Mouse (Mus musculus) CH12F3 (cell line): ENCODE measurements around the gene Tulp1.
"Not testable (repeated sequence)": the region's sequence is repeated elsewhere in the genome, so short reads cannot be mapped to it uniquely, and the experiment has no call there.

Source experiments
- in situ Hi-C: fragments of 300-500 bp; cut with MboI; formaldehyde crosslinking; loops from 2 replicates; pipeline ENCODE4 v1.14.3; 2020; ENCODE audit warnings: low sequenced_read_pairs

Tulp1 gene

GRCm38 (mm10) chr17:28371286-28371685 lies 6.3 kb upstream of the Tulp1 start:
- in situ Hi-C loops: no loop called here

DNA sequence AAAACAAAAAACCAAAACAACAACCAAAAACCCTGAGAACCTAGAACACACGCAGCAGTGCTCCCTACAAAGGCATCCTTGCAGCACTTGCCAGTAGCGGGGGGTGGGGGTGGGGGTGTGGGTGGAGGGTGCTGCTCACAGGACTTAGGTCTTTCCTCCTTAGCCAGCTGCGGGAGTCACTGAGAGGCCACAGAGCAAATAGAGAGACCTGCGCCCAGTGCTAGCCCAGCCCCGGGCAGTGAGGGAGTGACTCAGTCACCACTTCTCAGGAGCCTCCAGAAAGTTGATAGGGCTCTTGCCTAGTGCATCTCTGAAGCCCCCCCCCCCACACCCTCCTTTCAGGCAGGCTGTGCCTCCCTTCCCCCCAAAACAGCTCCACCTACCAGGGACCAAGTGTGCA lies 4.0 kb upstream of the Tulp1 start:
- in situ Hi-C loops: no loop called here

GRCm38 (mm10) chr17:28368449-28368848 lies 3.4 kb upstream of the Tulp1 start:
- in situ Hi-C loops: no loop called here

GRCm38 (mm10) chr17:28363507-28363906 lies 1.5 kb downstream of the Tulp1 start:
- in situ Hi-C loops: no loop called here

- in situ Hi-C loops: no loop called here
Observed at GRCm38 (mm10) chr17:28362653-28363292, 2.2 kb downstream of the Tulp1 start.

GRCm38 (mm10) chr17:28361921-28362652 lies 2.9 kb downstream of the Tulp1 start:
- in situ Hi-C loops: no loop called here

DNA sequence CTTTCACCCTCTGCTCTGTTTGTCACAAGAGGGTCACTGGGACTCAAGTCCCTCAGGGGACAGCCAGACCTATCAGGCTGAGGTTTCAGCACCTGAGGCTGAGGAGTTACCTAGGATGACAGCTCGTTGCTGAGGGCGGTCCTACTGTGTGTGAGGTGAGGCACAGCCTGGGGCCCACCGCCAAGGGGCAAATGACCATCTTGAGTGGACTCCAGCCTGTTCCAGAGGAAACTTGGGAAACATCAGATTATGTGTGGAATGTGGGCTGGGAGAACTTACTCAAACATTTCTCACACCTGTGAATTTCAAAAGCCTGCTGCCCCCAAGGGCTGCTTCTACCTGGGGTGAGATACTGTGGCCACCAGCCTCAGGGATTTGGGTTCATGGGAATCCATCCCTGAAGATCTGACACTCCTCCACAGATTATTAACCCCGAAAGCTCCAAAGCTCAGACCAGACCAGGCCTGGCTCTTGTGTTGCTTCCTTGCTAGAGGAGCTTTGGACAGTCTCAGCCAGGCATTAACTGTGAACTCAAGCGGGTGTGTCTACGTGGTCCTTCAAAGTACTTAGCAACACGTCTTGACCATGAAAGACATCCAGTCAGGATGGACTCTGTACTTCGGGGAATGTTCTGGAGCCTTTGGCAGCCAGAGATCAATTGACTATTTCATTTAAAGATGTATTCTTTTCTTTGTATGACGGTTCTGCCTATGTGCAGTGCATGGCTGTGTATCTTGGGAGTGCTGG lies 4.3 kb downstream of the Tulp1 start:
- in situ Hi-C loops: no loop called here

DNA sequence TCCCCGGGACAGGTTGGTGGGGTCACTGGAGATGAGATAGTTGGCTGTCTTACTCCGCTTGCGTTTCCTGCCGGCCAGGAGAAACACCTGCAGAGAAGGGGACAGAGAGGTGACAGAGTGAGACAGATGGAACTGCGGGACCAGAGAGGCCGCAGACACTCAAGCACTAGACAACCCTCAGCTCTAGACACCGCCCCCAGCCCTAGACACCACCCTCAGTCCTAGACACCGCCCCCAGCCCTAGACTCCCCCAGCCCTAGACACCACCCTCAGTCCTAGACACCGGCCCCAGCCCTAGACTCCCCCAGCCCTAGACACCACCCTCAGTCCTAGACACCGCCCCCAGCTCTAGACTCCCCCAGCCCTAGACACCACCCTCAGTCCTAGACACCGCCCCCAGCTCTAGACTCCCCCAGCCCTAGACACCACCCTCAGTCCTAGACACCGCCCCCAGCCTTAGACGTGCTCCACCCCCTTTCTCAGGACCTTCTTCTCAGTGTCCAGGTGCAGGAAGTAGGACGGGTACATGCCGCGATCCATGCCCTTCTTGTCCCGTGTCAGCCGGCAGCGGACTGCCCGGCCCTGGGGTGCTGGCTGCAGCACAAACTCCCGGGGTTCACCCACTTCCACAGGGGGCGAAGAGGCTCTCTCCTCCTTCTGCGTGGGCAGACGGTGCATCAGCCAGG lies 6.3 kb downstream of the Tulp1 start:
- in situ Hi-C loops: not testable (repeated sequence)

GRCm38 (mm10) chr17:28355871-28356270 lies 9.2 kb downstream of the Tulp1 start:
- in situ Hi-C loops: no loop called here

GRCm38 (mm10) chr17:28352018-28352417 lies 13.0 kb downstream of the Tulp1 start:
- in situ Hi-C loops: no loop called here

DNA sequence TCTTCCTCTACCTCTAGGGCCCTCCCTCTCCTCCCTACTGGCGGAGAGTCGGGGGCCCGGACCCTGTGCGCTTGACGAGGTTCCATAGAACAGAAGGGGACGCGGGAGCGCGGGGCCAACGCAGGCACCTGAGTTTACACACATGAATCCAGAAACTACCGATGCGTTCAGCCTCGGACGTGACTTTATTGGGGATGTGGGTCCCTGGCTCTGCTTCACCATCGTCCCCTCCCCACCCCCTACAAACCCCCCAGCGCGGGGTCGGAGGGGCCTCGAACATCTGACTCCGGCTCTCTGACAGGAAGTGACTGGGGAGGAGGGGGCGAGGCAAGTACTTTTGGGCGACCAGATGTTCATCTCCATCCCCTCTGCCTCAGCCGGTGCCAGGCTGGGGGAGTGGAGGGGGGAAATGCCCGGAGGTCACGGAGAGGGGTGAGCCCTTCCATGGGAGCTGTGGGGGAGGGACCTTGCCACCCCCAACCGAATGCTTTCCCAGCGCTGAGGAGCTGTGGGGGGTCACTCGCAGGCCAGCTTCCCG lies 13.6 kb downstream of the Tulp1 start:
- in situ Hi-C loops: no loop called here

DNA sequence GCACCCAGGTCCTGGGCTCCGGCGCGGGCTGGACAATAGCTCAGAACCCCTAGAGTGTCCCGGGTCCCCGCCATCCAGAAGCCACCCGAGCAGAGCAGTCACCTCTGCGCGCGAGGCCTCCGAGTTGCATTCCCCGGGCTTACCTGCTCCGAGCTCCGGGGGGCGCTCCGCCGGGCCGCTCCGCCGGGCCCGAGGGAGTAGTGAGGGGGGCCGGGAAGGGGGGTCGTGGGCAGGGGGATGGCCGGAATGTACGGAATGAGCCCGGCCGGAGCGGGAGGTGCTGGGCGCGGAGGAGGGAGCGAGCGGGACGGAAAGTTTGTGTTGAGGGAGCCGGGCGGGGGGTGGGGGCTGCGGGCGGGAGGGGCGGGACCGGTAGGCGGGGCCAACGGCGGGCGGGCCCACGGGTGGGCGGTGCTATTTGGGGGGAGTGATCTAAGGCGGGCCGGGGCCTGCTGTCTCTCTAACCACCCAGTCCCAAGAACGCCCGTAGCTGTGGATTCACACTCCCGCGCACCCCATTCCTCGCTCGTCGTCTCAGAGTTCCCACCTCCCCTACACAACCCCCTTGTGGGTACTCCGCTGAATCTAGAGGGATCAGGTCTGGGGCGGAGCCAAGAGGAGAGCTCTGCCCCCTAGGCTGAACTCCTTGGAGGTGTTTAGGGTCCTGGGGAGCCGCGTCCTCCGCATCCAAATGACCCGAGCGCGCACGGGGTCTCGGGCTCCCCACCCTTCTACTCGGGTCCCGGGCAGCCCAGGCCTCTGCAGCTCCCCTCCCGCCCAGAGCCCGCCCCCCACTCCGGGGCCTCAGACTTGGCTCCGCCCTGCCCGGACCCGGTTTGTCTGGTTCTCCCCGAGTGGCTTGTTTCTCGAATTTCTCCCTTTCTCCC lies 14.3 kb downstream of the Tulp1 start, which contains the start of gene Tead3:
TSS of gene Tead3 (minus strand) at position 352 of the 887 bp plus-strand sequence.
- in situ Hi-C loops: no loop called here

- in situ Hi-C loops: no loop called here
Observed at GRCm38 (mm10) chr17:28349901-28350465, 15.0 kb downstream of the Tulp1 start.

- in situ Hi-C loops: no loop called here
Observed at GRCm38 (mm10) chr17:28349264-28349880, 15.7 kb downstream of the Tulp1 start.

DNA sequence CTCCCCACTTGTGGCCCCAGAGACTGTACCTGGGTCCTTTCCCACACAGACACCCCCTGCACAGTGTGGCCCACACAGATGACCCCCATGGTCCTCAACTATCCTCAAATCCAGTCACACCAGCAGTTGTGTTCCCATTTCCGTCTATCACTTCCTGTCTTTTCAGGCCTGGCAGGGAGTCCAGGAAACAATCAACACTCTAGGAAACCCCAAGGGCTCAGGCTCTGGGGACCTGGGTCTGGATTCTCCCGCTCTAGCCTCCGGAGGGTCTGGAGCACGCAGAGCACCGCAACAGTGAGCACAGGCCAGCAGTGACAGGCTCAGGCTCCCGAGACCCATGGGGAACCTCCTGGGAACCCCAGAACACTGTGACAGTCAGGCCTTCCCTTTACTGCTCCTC lies 16.8 kb downstream of the Tulp1 start:
- in situ Hi-C loops: no loop called here

DNA sequence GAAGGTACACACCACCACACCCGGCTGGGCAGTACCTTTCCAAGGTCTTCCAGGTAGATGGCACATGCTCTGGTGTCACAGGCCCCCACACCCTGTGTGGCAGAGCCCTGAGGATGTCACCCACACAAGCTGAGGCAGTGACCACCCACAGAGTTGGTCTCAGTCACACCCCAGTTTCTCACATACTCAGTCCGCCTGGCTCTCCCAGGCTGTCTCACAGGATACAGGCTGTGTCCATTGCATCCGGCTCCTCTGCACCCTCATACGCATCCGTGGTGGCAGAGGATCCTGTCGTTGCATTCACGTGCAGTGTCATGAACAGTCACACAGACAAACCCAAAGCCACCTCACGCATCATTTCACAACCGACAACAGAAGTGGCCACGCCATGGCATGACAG lies 17.7 kb downstream of the Tulp1 start:
- in situ Hi-C loops: no loop called here

DNA sequence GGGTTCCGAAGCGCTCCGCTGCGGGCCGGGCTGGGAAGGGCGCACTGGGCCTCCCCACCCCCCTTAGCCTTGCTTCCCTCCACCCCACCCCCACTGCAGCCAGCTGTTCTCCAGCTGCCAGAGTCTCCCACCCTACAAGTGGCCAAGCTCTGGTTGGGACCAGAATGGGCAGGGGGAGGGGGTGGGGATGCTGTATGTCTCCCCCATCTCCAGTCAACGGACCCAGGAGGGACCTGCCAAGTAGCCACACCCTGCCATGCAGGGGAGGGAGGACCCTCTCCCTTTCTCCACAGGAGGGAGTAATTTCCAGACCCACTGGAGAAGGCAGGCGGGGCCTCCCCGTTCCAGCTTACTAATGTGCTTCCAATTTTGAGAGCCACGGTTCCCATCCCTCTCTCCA lies 19.1 kb downstream of the Tulp1 start:
- in situ Hi-C loops: no loop called here

GRCm38 (mm10) chr17:28345271-28345721 lies 19.7 kb downstream of the Tulp1 start:
- in situ Hi-C loops: no loop called here

DNA sequence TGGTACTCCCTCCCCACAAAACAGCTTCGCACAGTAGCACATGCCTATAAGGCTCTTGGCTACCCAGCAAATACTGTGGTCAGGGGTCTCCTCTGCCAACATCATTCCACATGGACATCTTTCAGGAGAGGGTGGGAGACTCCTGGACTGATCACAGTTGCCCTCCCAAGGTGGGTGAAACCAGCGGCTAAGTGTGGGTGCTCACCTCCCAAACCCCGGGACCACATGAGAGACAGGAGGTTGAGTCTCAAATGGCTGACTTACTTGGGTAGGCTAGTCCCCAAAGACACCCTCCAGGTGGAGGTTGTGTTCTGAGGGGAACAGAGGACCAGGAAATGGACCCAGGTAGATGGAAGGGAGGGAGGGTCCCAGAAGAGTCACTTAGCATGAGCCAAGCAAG lies 20.4 kb downstream of the Tulp1 start:
- in situ Hi-C loops: no loop called here
